Mouse (Mus musculus) gastrocnemius, postnatal 10 days (tissue): ENCODE data around the gene Sms. TPM values are rescaled to one million over a fixed set of nuclear protein-coding genes. Genes with fewer than 3 reads are reported as not detected.

Experiments
- DNase-seq: peaks from one replicate; pipeline ENCODE4 v3.0.0; 2021; ENCODE audit warnings: mixed read lengths
- long read RNA-seq, 2 experiments: library from polyadenylated mRNA; stranded (forward); transcript quantifications; one replicate each; pipeline ENCODE4 v2.0.0; 2021
- total RNA-seq, 2 experiments: library from RNA; stranded (reverse); gene quantifications; 2 replicates each; pipeline ENCODE4 v1.2.3; 2021

Gene Sms
- 10 to 100 TPM; 44.4 to 49.1 TPM for total RNA-seq
- long read RNA-seq, experiment 1, transcript Sms-201 (11 exons, 3,717 nt) = major isoform, 47 of 57 reads
- long read RNA-seq, experiment 1, partial matches to known transcripts = 4 of 57 reads
- long read RNA-seq, experiment 1, other reads (novel, unspliced or antisense) = 6 of 57 reads
- long read RNA-seq, experiment 2, transcript Sms-201 (11 exons, 3,717 nt) = major isoform, 67 of 73 reads
- long read RNA-seq, experiment 2, partial matches to known transcripts = 0 of 73 reads
- long read RNA-seq, experiment 2, other reads (novel, unspliced or antisense) = 6 of 73 reads

GRCm38 (mm10) chrX:157491944-157492726, at the start of gene Sms:
TSS of gene Sms (minus strand) at chrX:157492287.
- DNase-seq = peak; percentile 61

- no peak for DNase-seq
Observed at GRCm38 (mm10) chrX:157506400-157506799, 14.3 kb upstream of the Sms start.

GRCm38 (mm10) chrX:157504506-157504905, 12.4 kb upstream of the Sms start:
- no peak for DNase-seq

- no peak for DNase-seq
Observed at GRCm38 (mm10) chrX:157501871-157502270, 9.8 kb upstream of the Sms start.

GRCm38 (mm10) chrX:157500004-157500403, 7.9 kb upstream of the Sms start:
- no peak for DNase-seq

- DNase-seq = no peak
Observed at GRCm38 (mm10) chrX:157493159-157493558, 1.1 kb upstream of the Sms start.

GRCm38 (mm10) chrX:157491145-157491935, 747 bp downstream of the Sms start:
- DNase-seq = peak; percentile 26

GRCm38 (mm10) chrX:157490769-157491144, 1.3 kb downstream of the Sms start:
- no peak for DNase-seq

- DNase-seq = no peak
Observed at GRCm38 (mm10) chrX:157489871-157490721, 2.0 kb downstream of the Sms start.

- no peak for DNase-seq
Observed at GRCm38 (mm10) chrX:157488831-157489230, 3.3 kb downstream of the Sms start.

- no peak for DNase-seq
Observed at GRCm38 (mm10) chrX:157486765-157487164, 5.3 kb downstream of the Sms start.

- no peak for DNase-seq
Observed at GRCm38 (mm10) chrX:157482842-157483241, 9.2 kb downstream of the Sms start.

- no peak for DNase-seq
Observed at GRCm38 (mm10) chrX:157481860-157482259, 10.2 kb downstream of the Sms start.

GRCm38 (mm10) chrX:157477328-157477727, 14.8 kb downstream of the Sms start:
- DNase-seq = no peak

- no peak for DNase-seq
Observed at GRCm38 (mm10) chrX:157476153-157476810, 15.8 kb downstream of the Sms start.

GRCm38 (mm10) chrX:157471711-157472660, 20.1 kb downstream of the Sms start:
- no peak for DNase-seq

- DNase-seq = no peak
Observed at GRCm38 (mm10) chrX:157468795-157469194, 23.3 kb downstream of the Sms start.

GRCm38 (mm10) chrX:157468055-157468454, 24.0 kb downstream of the Sms start:
- DNase-seq = no peak

- no peak for DNase-seq
Observed at GRCm38 (mm10) chrX:157465949-157466348, 26.1 kb downstream of the Sms start.

- no peak for DNase-seq
Observed at GRCm38 (mm10) chrX:157462716-157463115, 29.4 kb downstream of the Sms start.
